18 mouse cellular contexts compared by ENCODE assay signal in genomic region chr15:87955685-87956256, GRCm38 (mm10).
"Had no signal": no experiment of that assay in that cellular context is flagged by ENCODE, and none has a peak within 500 bp of the region (broad histone marks: within the 10 kb centered on the region; RNA-seq: fewer than 3 reads in every experiment).

No protein-coding gene starts in this region.

- H3K9me3 ChIP-seq: limb, embryonic 10.5 days; neural tube, embryonic 15.5 days had no signal

- H3K27ac ChIP-seq: layer of hippocampus, adult 2 months; left cerebral cortex, adult 2 months; limb, embryonic 10.5 days; liver, embryonic 13.5 days; neural tube, embryonic 15.5 days had no signal

- H3K27me3 ChIP-seq: liver, embryonic 13.5 days; neural tube, embryonic 15.5 days had no signal

- H3K4me3 ChIP-seq: layer of hippocampus, adult 2 months; left cerebral cortex, adult 2 months; limb, embryonic 10.5 days; liver, embryonic 13.5 days; myocyte; neural tube, embryonic 15.5 days had no signal

- ATAC-seq: liver, postnatal 0 days; lung, postnatal 0 days had no signal

- H3K9ac ChIP-seq: liver, embryonic 13.5 days; liver, postnatal 0 days; neural tube, embryonic 15.5 days had no signal

- H3K4me1 ChIP-seq: limb, embryonic 10.5 days; liver, embryonic 13.5 days; neural tube, embryonic 15.5 days had no signal

- H3K36me3 ChIP-seq: limb, embryonic 10.5 days; liver, embryonic 13.5 days; neural tube, embryonic 15.5 days had no signal

- H3K4me2 ChIP-seq: liver, embryonic 13.5 days; neural tube, embryonic 15.5 days had no signal

- DNase-seq: kidney, adult 18-20 months; kidney, postnatal 10 days; kidney, postnatal 4 days; liver, embryonic 13.5 days; liver, postnatal 0 days; lung, postnatal 36 days; midbrain, embryonic 14.5 days; retina, postnatal 1 day; right cerebral cortex, postnatal 4 days; spleen, adult 18-20 months; thymus, adult 18-20 months; thymus, postnatal 14 days had no signal
